Comparison of ENCODE assay signal across 8 mouse cellular contexts in the genomic region with DNA sequence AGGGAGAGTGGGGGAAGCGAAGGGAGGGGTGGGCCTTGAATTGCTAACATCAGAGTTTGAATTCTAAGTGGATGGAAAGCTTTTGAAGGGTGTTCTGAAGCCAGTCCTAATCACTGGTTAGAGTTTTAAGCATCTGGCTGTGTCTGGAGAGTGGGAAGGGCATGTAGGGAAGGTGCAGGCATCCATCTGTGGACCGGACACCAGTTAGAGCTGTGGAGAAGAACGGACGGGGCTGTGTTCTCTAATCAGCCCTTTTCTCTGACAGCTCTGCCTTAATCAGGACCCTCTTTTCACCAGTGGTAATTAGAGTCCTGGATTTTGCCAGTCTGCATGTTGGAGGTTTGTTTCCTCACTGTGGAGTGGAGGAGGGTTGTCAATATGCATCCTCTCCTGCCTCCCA. TPM values are rescaled to one million over a fixed set of nuclear protein-coding genes. Genes with fewer than 3 reads are reported as not detected.
DNase-seq lines count a peak whose midpoint lies in the region; ATAC-seq lines count a peak whose summit lies in the region.

No protein-coding gene starts in this region.

- peak overlapping the region; percentile 71; the same call in 1 of the 2 replicates for H3K4me2 ChIP-seq in kidney, embryonic 16.5 days (replicated peaks; ENCODE audit: low read depth, low read length)
- H3K4me2 ChIP-seq in embryonic facial prominence, embryonic 12.5 days (replicated peaks), result peak overlapping the region; percentile 90
- H3K4me2 ChIP-seq in hindbrain, embryonic 11.5 days (replicated peaks; ENCODE audit: low read depth, low read length), result peak overlapping the region; percentile 82
- H3K4me2 ChIP-seq in midbrain, embryonic 13.5 days (replicated peaks), result peak overlapping the region; percentile 99

- H3K4me3 ChIP-seq in kidney, embryonic 16.5 days (ENCODE audit: low read length), result peak overlapping the region; percentile 0; the same call in 1 of the 2 replicates
- no peak overlapping the region for H3K4me3 ChIP-seq in embryonic facial prominence, embryonic 12.5 days
- no peak overlapping the region for H3K4me3 ChIP-seq in hindbrain, embryonic 11.5 days (ENCODE audit: low read depth, low read length)
- H3K4me3 ChIP-seq in midbrain, embryonic 13.5 days (replicated peaks), result peak overlapping the region; percentile 95; the same call in 1 of the 2 replicates

- no peak for DNase-seq in kidney, postnatal 10 days
- no peak for DNase-seq in hindbrain, embryonic 11.5 days (ENCODE audit: low spot score)
- no peak for DNase-seq in right cerebral cortex, postnatal 4 days
- no peak for DNase-seq in spleen, adult 12 weeks (ENCODE audit: low spot score)
- DNase-seq in cerebellum, postnatal 36 days, result no peak

- no peak for ATAC-seq in kidney, embryonic 16.5 days (ENCODE audit: low FRiP score, low TSS enrichment)
- ATAC-seq in embryonic facial prominence, embryonic 12.5 days (ENCODE audit: insufficient number of reproducible peaks, insufficient read depth, low FRiP score, low TSS enrichment), result no peak
- ATAC-seq in hindbrain, embryonic 11.5 days (ENCODE audit: low FRiP score), result no peak
- ATAC-seq in midbrain, embryonic 13.5 days, result no peak

- no peak overlapping the region for H3K27ac ChIP-seq in kidney, embryonic 16.5 days (ENCODE audit: low read length)
- 0 out of 2 replicates have a peak overlapping the region, but pooled peaks have one; percentile 30 for H3K27ac ChIP-seq in embryonic facial prominence, embryonic 12.5 days
- H3K27ac ChIP-seq in hindbrain, embryonic 11.5 days (ENCODE audit: low read depth, low read length), result no peak overlapping the region
- no peak overlapping the region for H3K27ac ChIP-seq in midbrain, embryonic 13.5 days

- no peaks in the 10 kb centered on the region for H3K27me3 ChIP-seq in kidney, embryonic 16.5 days (ENCODE audit: insufficient read depth, low read length)
- no peaks in the 10 kb centered on the region for H3K27me3 ChIP-seq in embryonic facial prominence, embryonic 12.5 days
- H3K27me3 ChIP-seq in hindbrain, embryonic 11.5 days (ENCODE audit: control insufficient read depth, insufficient read depth, low read length), result no peaks in the 10 kb centered on the region
- no peaks in the 10 kb centered on the region for H3K27me3 ChIP-seq in midbrain, embryonic 13.5 days

- peaks cover 17% of the 10 kb centered on the region for H3K4me1 ChIP-seq in kidney, embryonic 16.5 days (ENCODE audit: insufficient read depth, low read length)
- peaks cover 17% of the 10 kb centered on the region for H3K4me1 ChIP-seq in embryonic facial prominence, embryonic 12.5 days
- H3K4me1 ChIP-seq in hindbrain, embryonic 11.5 days (replicated peaks; ENCODE audit: control insufficient read depth, insufficient read depth, low read length), result peaks cover 10% of the 10 kb centered on the region
- H3K4me1 ChIP-seq in midbrain, embryonic 13.5 days (replicated peaks), result peaks cover 30% of the 10 kb centered on the region

- no peak overlapping the region for H3K9ac ChIP-seq in kidney, embryonic 16.5 days (replicated peaks; ENCODE audit: low read length)
- no peak overlapping the region for H3K9ac ChIP-seq in embryonic facial prominence, embryonic 12.5 days
- H3K9ac ChIP-seq in hindbrain, embryonic 11.5 days (ENCODE audit: low read depth, low read length), result no peak overlapping the region
- H3K9ac ChIP-seq in midbrain, embryonic 13.5 days (replicated peaks), result peak overlapping the region; percentile 97; the same call in 1 of the 2 replicates

- no peaks in the 10 kb centered on the region for H3K9me3 ChIP-seq in kidney, embryonic 16.5 days (ENCODE audit: low read length)
- H3K9me3 ChIP-seq in embryonic facial prominence, embryonic 12.5 days, result no peaks in the 10 kb centered on the region
- H3K9me3 ChIP-seq in hindbrain, embryonic 11.5 days (ENCODE audit: control insufficient read depth, low read length), result no peaks in the 10 kb centered on the region
- no peaks in the 10 kb centered on the region for H3K9me3 ChIP-seq in midbrain, embryonic 13.5 days

- peaks cover 6% of the 10 kb centered on the region for H3K36me3 ChIP-seq in kidney, embryonic 16.5 days (ENCODE audit: insufficient read depth, low read length)
- H3K36me3 ChIP-seq in embryonic facial prominence, embryonic 12.5 days, result peaks cover 18% of the 10 kb centered on the region
- no peaks in the 10 kb centered on the region for H3K36me3 ChIP-seq in hindbrain, embryonic 11.5 days (ENCODE audit: control insufficient read depth, insufficient read depth, low read length)
- peaks cover 9% of the 10 kb centered on the region for H3K36me3 ChIP-seq in midbrain, embryonic 13.5 days

- 81% methylated on average over 4 of the region's 4 CpGs for WGBS in kidney, embryonic 16.5 days
- 74% methylated on average over 4 of the region's 4 CpGs for WGBS in embryonic facial prominence, embryonic 12.5 days
- WGBS in hindbrain, embryonic 11.5 days, result 98% methylated on average over 4 of the region's 4 CpGs
- WGBS in midbrain, embryonic 13.5 days, result 82% methylated on average over 4 of the region's 4 CpGs

RNA-seq across cellular contexts. Expression of a gene that starts 7.6 kb away (rescaled TPM):
- 18.0 and 20.7 TPM in 2 replicates for polyA plus RNA-seq in kidney, embryonic 16.5 days (2015; fragmentation: Nextera tagmentation; extraction: Ambion mirVana)
- polyA plus RNA-seq in embryonic facial prominence, embryonic 12.5 days (2016; fragmentation: Nextera tagmentation; extraction: Ambion mirVana), result 29.3 and 29.4 TPM in 2 replicates
- 15.2 and 15.7 TPM in 2 replicates for polyA plus RNA-seq in hindbrain, embryonic 11.5 days (2014; fragmentation: Nextera tagmentation; extraction: Ambion mirVana)
- polyA plus RNA-seq in midbrain, embryonic 13.5 days (2015; fragmentation: Nextera tagmentation; extraction: Ambion mirVana), result 22.2 and 27.2 TPM in 2 replicates

RNA-seq across cellular contexts. Expression of a gene that starts 45.8 kb away (rescaled TPM):
- 0.40 TPM in 1 of 2 replicates, not detected in the other for polyA plus RNA-seq in kidney, embryonic 16.5 days (2015; fragmentation: Nextera tagmentation; extraction: Ambion mirVana)
- 0.49 and 1.1 TPM in 2 replicates for polyA plus RNA-seq in embryonic facial prominence, embryonic 12.5 days (2016; fragmentation: Nextera tagmentation; extraction: Ambion mirVana)
- polyA plus RNA-seq in hindbrain, embryonic 11.5 days (2014; fragmentation: Nextera tagmentation; extraction: Ambion mirVana), result 0.56 and 1.0 TPM in 2 replicates
- polyA plus RNA-seq in midbrain, embryonic 13.5 days (2015; fragmentation: Nextera tagmentation; extraction: Ambion mirVana), result 0.61 and 0.96 TPM in 2 replicates

RNA-seq across cellular contexts. Expression of a gene that starts 46.0 kb away (rescaled TPM):
- polyA plus RNA-seq in kidney, embryonic 16.5 days (2015; fragmentation: Nextera tagmentation; extraction: Ambion mirVana), result 1.2 and 1.3 TPM in 2 replicates
- polyA plus RNA-seq in embryonic facial prominence, embryonic 12.5 days (2016; fragmentation: Nextera tagmentation; extraction: Ambion mirVana), result 1.4 and 1.7 TPM in 2 replicates
- 1.0 and 1.5 TPM in 2 replicates for polyA plus RNA-seq in hindbrain, embryonic 11.5 days (2014; fragmentation: Nextera tagmentation; extraction: Ambion mirVana)
- 2.0 and 2.1 TPM in 2 replicates for polyA plus RNA-seq in midbrain, embryonic 13.5 days (2015; fragmentation: Nextera tagmentation; extraction: Ambion mirVana)

RNA-seq across cellular contexts. Expression of a gene that starts 55.6 kb away (rescaled TPM):
- 31.8 and 32.9 TPM in 2 replicates for polyA plus RNA-seq in kidney, embryonic 16.5 days (2015; fragmentation: Nextera tagmentation; extraction: Ambion mirVana)
- polyA plus RNA-seq in embryonic facial prominence, embryonic 12.5 days (2016; fragmentation: Nextera tagmentation; extraction: Ambion mirVana), result 16.9 and 18.5 TPM in 2 replicates
- polyA plus RNA-seq in hindbrain, embryonic 11.5 days (2014; fragmentation: Nextera tagmentation; extraction: Ambion mirVana), result 12.8 and 14.1 TPM in 2 replicates
- 12.3 and 13.4 TPM in 2 replicates for polyA plus RNA-seq in midbrain, embryonic 13.5 days (2015; fragmentation: Nextera tagmentation; extraction: Ambion mirVana)

Comparison
In these comparisons a context has a peak if more than half of its experiments do, and no peak if none do; other contexts are left out.
1. H3K4me3 ChIP-seq: peak in kidney, embryonic 16.5 days (single experiment) and midbrain, embryonic 13.5 days (single experiment); none in embryonic facial prominence, embryonic 12.5 days (single experiment) and hindbrain, embryonic 11.5 days (single experiment).
2. Peak in every context shown above with its lines, with median percentiles within 50 percentile points of each other: H3K4me2 ChIP-seq.